Mouse (Mus musculus) heart, adult 11 months (tissue): ENCODE measurements at regions not wholly inside any gene's neighbourhood (a gene's known extent, or its start where the extent isn't known, plus 50 kb on each side); places are given as distances from the start of the nearest gene placed in this dataset.
"Not testable (repeated sequence)": the region's sequence is repeated elsewhere in the genome, so short reads cannot be mapped to it uniquely, and the experiment has no call there.

Experiments
- DNase-seq: peaks from one replicate; pipeline ENCODE4 v3.0.0; 2022

DNA sequence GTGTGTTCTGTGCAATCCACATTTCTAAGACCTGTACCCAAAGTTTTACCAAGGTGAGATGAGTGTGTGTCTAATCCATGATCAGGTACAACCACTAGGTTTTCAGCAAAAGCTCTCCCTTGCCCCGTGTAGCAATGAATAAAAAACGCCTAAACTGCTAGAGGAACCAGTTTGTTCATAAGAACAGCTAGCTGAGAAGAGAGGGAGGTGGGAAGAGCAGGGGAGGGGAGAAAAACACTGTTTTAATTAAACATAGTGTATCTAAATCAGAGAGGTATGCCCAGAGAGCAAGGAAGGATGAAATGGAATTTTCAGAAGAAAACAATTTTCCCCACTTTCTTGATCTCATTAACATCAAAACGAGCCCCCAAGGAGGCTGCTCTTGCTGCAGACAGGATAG is 368.5 kb upstream of the Zfp703 start:
- no peak for DNase-seq

GRCm38 (mm10) chr8:26612153-26612552 is 365.0 kb upstream of the Zfp703 start:
- peak; percentile 84 for DNase-seq

DNA sequence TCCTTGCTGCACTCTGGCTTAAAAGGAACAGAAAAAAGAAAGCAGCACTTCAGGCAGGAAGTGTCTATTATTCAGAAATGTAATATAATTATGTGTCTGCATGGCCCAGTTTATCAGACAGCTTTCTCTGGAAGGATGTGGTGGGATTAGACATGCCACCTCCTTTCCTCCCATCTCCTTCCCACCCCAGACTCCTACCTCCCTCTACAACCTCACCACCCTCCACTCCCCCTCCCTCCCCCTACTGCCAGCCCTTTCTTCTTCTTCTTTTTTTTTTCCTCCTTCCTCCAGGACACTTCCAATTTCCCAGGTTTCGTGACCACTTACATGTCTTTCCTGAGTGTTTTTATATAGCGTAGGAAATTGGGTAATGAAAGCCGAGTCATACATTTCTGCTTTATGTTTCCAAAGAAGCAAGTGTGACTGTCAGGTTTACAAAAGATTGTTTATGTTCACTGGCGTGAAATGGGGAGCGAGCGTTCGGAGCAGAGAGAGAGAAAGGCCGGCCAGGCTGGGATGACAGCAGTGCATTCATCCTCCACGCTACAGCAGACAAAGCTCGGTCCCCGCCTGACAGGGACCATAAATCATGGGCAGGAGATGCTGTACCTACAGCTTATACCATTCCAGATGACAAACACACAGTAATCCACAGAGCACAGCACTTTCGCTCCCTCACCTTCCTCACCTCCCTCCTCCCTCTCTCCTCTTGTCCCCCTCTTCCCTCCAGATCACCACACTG is 354.6 kb upstream of the Zfp703 start:
- DNase-seq = peak; percentile 78

GRCm38 (mm10) chr8:26626186-26626585 is 350.9 kb upstream of the Zfp703 start:
- peak; percentile 64 for DNase-seq

DNA sequence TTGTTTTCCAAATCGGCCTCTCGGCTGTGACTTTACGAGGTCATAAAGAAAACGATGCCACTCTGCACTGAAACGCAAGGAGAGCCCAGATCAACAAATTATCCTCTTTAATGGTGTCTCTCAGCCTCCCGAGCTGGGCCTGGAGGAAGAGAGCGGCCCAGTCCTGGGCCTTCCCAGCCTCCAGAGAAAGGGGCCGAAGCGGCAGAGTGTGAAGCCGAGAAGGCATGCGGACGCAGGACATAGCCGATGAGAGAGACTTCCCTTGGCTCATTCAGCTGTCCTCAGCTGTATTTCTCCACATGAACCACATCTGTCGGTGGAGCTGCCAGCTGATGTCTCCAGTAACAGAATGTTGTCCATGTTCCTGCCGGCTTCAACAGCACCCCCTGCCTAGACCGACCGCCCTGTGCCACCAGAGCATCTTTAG is 350.5 kb upstream of the Zfp703 start:
- peak; percentile 94 for DNase-seq

DNA sequence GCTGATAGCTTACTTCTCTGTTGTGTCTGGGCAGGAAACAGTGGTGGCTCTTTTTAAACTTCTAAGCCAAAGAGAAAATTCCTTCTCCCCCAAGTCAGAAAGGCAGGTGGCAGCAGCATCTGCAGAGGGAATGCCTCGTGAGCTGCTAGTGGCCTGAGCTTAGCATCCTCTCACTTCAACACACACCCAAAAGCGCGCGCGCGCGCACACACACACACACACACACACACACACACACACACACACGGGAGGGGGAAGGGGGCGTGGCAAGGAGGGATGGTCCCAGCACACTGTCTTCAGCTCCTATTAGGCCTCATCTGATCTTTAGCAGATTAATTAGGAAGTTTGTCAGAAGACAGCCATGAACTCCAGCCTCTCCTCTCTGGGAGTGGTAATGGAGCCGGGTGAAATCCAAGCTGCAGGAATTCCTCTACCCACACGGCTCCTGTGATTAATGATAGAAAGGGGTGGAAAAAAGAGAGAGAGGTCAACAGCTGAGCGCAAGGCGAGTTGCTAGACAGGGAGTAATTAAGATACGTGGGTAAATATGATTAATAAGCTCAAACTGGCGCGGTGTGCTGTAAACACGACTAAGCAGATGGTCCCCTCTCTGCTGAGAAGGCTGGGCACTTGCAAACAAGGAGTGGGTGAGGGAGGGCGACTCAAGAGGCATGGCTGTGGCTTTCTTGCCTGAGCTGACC is 349.8 kb upstream of the Zfp703 start:
- peak; percentile 92 for DNase-seq

- no peak for DNase-seq
Observed at GRCm38 (mm10) chr8:26630544-26630943, 346.6 kb upstream of the Zfp703 start.

DNA sequence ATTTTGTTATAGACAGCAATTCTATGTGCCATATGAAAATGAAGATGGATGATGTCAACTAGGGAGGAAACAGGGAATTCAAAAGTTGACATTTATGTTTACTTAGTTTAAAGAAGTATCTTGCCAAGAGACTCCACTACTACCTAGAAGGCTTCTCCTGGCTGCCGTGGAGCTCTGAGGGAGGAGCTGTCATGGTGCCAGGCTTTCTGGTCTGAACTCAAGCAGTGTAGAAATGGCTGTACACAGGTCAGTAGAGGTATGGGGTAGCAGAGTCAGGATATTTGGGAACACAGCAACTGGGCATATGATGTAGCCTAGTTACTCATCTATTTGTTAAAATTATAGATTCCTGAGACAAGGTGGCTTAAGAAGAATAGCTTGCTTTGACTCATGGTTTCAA is 341.4 kb upstream of the Zfp703 start:
- peak; percentile 85 for DNase-seq

DNA sequence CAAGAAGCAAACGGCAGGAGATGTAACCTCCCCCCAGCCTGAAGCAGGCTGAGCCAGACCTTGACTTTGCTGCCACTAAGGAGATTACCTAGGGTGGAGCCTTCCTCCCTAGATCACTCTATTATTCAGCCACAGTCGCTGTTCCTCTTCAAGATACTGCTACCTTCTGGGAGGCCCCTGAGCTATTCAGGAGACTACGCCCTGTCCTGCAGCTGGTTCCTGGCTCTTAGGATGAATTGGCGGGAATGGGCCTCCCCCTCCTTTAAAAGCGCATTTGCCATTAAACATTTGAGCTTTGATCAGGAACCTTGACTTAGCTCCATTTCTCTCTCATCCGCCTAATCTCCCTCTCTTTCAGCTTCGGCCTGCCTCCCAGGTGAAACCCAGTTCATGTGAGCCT is 331.8 kb upstream of the Zfp703 start:
- not testable (repeated sequence) for DNase-seq

GRCm38 (mm10) chr8:26650287-26650686 is 326.8 kb upstream of the Zfp703 start:
- DNase-seq = no peak

- no peak for DNase-seq
Observed at GRCm38 (mm10) chr8:26655897-26656296, 321.2 kb upstream of the Zfp703 start.

- no peak for DNase-seq
Observed at GRCm38 (mm10) chr8:26656310-26657075, 320.6 kb upstream of the Zfp703 start.

- no peak for DNase-seq
Observed at GRCm38 (mm10) chr8:26659381-26659780, 317.7 kb upstream of the Zfp703 start.

DNA sequence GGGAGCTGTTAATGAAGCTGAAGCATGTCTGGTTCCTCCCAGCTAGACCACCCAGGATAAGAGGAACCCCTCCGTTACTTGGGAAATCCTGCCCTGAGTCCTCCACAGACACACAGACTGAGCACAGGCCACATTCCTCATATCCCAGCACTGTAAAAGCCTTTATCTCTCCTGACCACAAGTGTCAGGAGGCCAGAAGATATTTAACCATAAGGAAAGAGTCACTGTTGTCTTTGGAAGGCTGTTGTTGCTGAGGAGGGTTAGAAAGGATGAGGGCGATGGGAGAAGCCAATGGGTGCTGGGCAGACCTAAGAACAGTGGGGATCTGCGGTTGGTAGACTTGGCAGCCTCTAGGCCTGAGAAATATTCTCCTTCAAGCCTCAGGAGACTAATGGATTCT is 307.6 kb upstream of the Zfp703 start:
- no peak for DNase-seq

- no peak for DNase-seq
Observed at GRCm38 (mm10) chr8:26672486-26673395, 304.4 kb upstream of the Zfp703 start.

- no peak for DNase-seq
Observed at GRCm38 (mm10) chr8:26677584-26678138, 299.5 kb upstream of the Zfp703 start.

GRCm38 (mm10) chr8:26680891-26681381 is 296.2 kb upstream of the Zfp703 start:
- DNase-seq = peak; percentile 92

GRCm38 (mm10) chr8:26687146-26687545 is 290.0 kb upstream of the Zfp703 start:
- DNase-seq = no peak

DNA sequence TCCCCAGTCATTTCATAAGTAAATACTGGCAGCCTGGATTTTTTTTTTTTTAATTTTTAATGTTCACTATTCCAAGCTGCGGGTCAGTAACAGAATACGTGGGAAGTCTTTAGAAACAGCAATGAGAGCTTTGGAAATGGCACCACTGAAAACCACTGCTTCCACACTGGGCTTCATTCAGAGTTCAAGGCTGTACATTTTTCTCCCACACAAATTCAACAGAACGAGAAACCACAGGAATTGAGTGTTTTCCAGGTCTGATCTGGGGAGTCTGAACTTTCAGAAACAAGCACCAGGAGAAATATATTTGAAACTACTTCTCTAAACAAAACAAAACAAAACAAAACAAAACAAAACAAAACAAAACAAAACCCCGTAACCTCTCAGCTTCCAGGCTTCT is 289.1 kb upstream of the Zfp703 start:
- no peak for DNase-seq

- peak; percentile 68 for DNase-seq
Observed at GRCm38 (mm10) chr8:26688745-26689478, 288.2 kb upstream of the Zfp703 start.

- DNase-seq = no peak
Observed at GRCm38 (mm10) chr8:26689479-26690177, 287.5 kb upstream of the Zfp703 start.
